29 mouse cellular contexts compared by ENCODE assay signal in genomic region chr6:114809431-114809811, GRCm38 (mm10).
DNase-seq lines count a peak whose midpoint lies in the region; ATAC-seq and TF ChIP-seq lines count a peak whose summit lies in the region.
"Had no signal": no experiment of that assay in that cellular context is flagged by ENCODE, and none has a peak within 500 bp of the region (broad histone marks: within the 10 kb centered on the region; RNA-seq: fewer than 3 reads in every experiment).

No protein-coding gene starts in this region.

- peak; percentile 45; the same call in 1 of the 2 replicates for ATAC-seq in lung, embryonic 16.5 days (ENCODE audit: low read depth)
- ATAC-seq in embryonic facial prominence, embryonic 15.5 days (ENCODE audit: insufficient number of reproducible peaks, low FRiP score, low TSS enrichment, low read depth) = no peak
- no peak for ATAC-seq in limb, embryonic 15.5 days (ENCODE audit: insufficient number of reproducible peaks, low FRiP score, low TSS enrichment, low read depth)
- ATAC-seq in liver, postnatal 0 days = no peak
- ATAC-seq in midbrain, embryonic 16.5 days = no peak
- ATAC-seq: hindbrain, postnatal 0 days; intestine, embryonic 15.5 days; liver, embryonic 12.5 days; Patski had no signal

- no peak for TF ChIP-seq EP300 in liver, postnatal 0 days (IDR thresholded peaks at IDR 0.05; ENCODE audit: low read depth)

- H3K9me3 ChIP-seq in lung, embryonic 16.5 days (ENCODE audit: control insufficient read depth, low read length) = no peaks in the 10 kb centered on the region
- no peaks in the 10 kb centered on the region for H3K9me3 ChIP-seq in embryonic facial prominence, embryonic 15.5 days (replicated peaks)
- no peaks in the 10 kb centered on the region for H3K9me3 ChIP-seq in limb, embryonic 15.5 days
- H3K9me3 ChIP-seq in liver, postnatal 0 days (ENCODE audit: low read length) = no peaks in the 10 kb centered on the region
- no peaks in the 10 kb centered on the region for H3K9me3 ChIP-seq in midbrain, embryonic 16.5 days (replicated peaks; ENCODE audit: control insufficient read depth, low read length, poor library complexity, severe bottlenecking)
- H3K9me3 ChIP-seq: forebrain, embryonic 12.5 days; heart, embryonic 10.5 days; heart, embryonic 15.5 days; hindbrain, embryonic 12.5 days; intestine, embryonic 15.5 days; liver, embryonic 12.5 days; neural tube, embryonic 13.5 days had no signal

- H3K4me2 ChIP-seq in lung, embryonic 16.5 days (ENCODE audit: low read depth, low read length) = no peak overlapping the region
- H3K4me2 ChIP-seq in embryonic facial prominence, embryonic 15.5 days (replicated peaks) = no peak overlapping the region
- H3K4me2 ChIP-seq in limb, embryonic 15.5 days = no peak overlapping the region
- no peak overlapping the region for H3K4me2 ChIP-seq in liver, postnatal 0 days (ENCODE audit: low read depth, low read length)
- H3K4me2 ChIP-seq in midbrain, embryonic 16.5 days (ENCODE audit: low read length) = no peak overlapping the region
- H3K4me2 ChIP-seq: forebrain, embryonic 12.5 days; heart, embryonic 15.5 days; hindbrain, embryonic 12.5 days; intestine, embryonic 15.5 days; liver, embryonic 12.5 days; midbrain, embryonic 11.5 days; neural tube, embryonic 13.5 days had no signal

- peak overlapping the region; percentile 47 for H3K27ac ChIP-seq in lung, embryonic 16.5 days (ENCODE audit: low read length)
- H3K27ac ChIP-seq in embryonic facial prominence, embryonic 15.5 days (replicated peaks) = 0 out of 2 replicates have a peak overlapping the region, but pooled peaks have one; percentile 28
- H3K27ac ChIP-seq in limb, embryonic 15.5 days = peak overlapping the region; percentile 72
- H3K27ac ChIP-seq in liver, postnatal 0 days (ENCODE audit: low read depth) = no peak overlapping the region
- no peak overlapping the region for H3K27ac ChIP-seq in midbrain, embryonic 16.5 days (ENCODE audit: low read length)
- H3K27ac ChIP-seq: forebrain, embryonic 12.5 days; heart, embryonic 10.5 days; heart, embryonic 15.5 days; hindbrain, embryonic 12.5 days; hindbrain, postnatal 0 days; intestine, embryonic 15.5 days; liver, embryonic 12.5 days; neural tube, embryonic 13.5 days had no signal

- H3K4me3 ChIP-seq in lung, embryonic 16.5 days (ENCODE audit: low read length) = no peak overlapping the region
- H3K4me3 ChIP-seq in lung, adult 2 months (replicated peaks; ENCODE audit: extremely low read depth, low read depth, low read length) = no peak overlapping the region
- H3K4me3 ChIP-seq in embryonic facial prominence, embryonic 15.5 days (replicated peaks) = no peak overlapping the region
- no peak overlapping the region for H3K4me3 ChIP-seq in limb, embryonic 15.5 days
- H3K4me3 ChIP-seq in liver, postnatal 0 days (ENCODE audit: low read depth, low read length) = no peak overlapping the region
- no peak overlapping the region for H3K4me3 ChIP-seq in midbrain, embryonic 16.5 days (ENCODE audit: low read depth, low read length)
- H3K4me3 ChIP-seq: erythroblast, embryonic 14.5 days; forebrain, embryonic 12.5 days; heart, embryonic 10.5 days; heart, embryonic 15.5 days; hindbrain, embryonic 12.5 days; intestine, embryonic 15.5 days; liver, embryonic 12.5 days; myocyte; neural tube, embryonic 13.5 days had no signal

- no peak for TF ChIP-seq POLR2A in lung, adult 2 months (IDR thresholded peaks at IDR 0.05; ENCODE audit: borderline replicate concordance, extremely low read depth, low read depth, low read length)

- peak; percentile 40 for DNase-seq in gastrocnemius, adult 18-20 months (ENCODE audit: low spot score)
- DNase-seq in gastrocnemius, postnatal 4 days (ENCODE audit: low spot score in 2 of 2) = no peak
- no peak for DNase-seq in lung, adult 2 months
- DNase-seq in liver, postnatal 0 days = no peak
- DNase-seq: adrenal gland, postnatal 25 days; cerebellum, adult 18-20 months; kidney, adult 2 months; kidney, postnatal 10 days; layer of hippocampus, postnatal 36 days; left cerebral cortex, postnatal 4 days; right cerebral cortex, postnatal 4 days; thymus, adult 2 months; thymus, postnatal 36 days had no signal

- H3K36me3 ChIP-seq in lung, embryonic 16.5 days (ENCODE audit: control insufficient read depth, insufficient read depth, low read length) = no peaks in the 10 kb centered on the region
- no peaks in the 10 kb centered on the region for H3K36me3 ChIP-seq in embryonic facial prominence, embryonic 15.5 days
- no peaks in the 10 kb centered on the region for H3K36me3 ChIP-seq in limb, embryonic 15.5 days
- no peaks in the 10 kb centered on the region for H3K36me3 ChIP-seq in liver, postnatal 0 days (replicated peaks; ENCODE audit: insufficient read depth, low read length)
- no peaks in the 10 kb centered on the region for H3K36me3 ChIP-seq in midbrain, embryonic 16.5 days (ENCODE audit: control insufficient read depth, insufficient read depth, low read length)
- H3K36me3 ChIP-seq: forebrain, embryonic 12.5 days; heart, embryonic 10.5 days; heart, embryonic 15.5 days; hindbrain, embryonic 12.5 days; intestine, embryonic 15.5 days; liver, embryonic 12.5 days; neural tube, embryonic 13.5 days had no signal

- no peak overlapping the region for H3K9ac ChIP-seq in lung, embryonic 16.5 days (ENCODE audit: low read length)
- no peak overlapping the region for H3K9ac ChIP-seq in embryonic facial prominence, embryonic 15.5 days
- H3K9ac ChIP-seq in limb, embryonic 15.5 days = no peak overlapping the region
- no peak overlapping the region for H3K9ac ChIP-seq in liver, postnatal 0 days (replicated peaks)
- H3K9ac ChIP-seq in midbrain, embryonic 16.5 days (ENCODE audit: low read depth, low read length) = no peak overlapping the region
- H3K9ac ChIP-seq: forebrain, embryonic 12.5 days; heart, embryonic 15.5 days; hindbrain, embryonic 12.5 days; intestine, embryonic 15.5 days; liver, embryonic 12.5 days; neural tube, embryonic 13.5 days had no signal

- H3K4me1 ChIP-seq in lung, embryonic 16.5 days (replicated peaks; ENCODE audit: control insufficient read depth, insufficient read depth, low read length) = peaks cover 7% of the 10 kb centered on the region; the same call in 1 of the 2 replicates
- peaks cover 2% of the 10 kb centered on the region; the same call in 1 of the 2 replicates for H3K4me1 ChIP-seq in lung, adult 2 months (ENCODE audit: control insufficient read depth, insufficient read depth, low read length)
- peaks cover 27% of the 10 kb centered on the region for H3K4me1 ChIP-seq in embryonic facial prominence, embryonic 15.5 days
- peaks cover 53% of the 10 kb centered on the region for H3K4me1 ChIP-seq in limb, embryonic 15.5 days
- no peaks in the 10 kb centered on the region for H3K4me1 ChIP-seq in liver, postnatal 0 days (ENCODE audit: insufficient read depth)
- H3K4me1 ChIP-seq in midbrain, embryonic 16.5 days (ENCODE audit: control insufficient read depth, insufficient read depth, low read length) = no peaks in the 10 kb centered on the region
- H3K4me1 ChIP-seq: intestine, embryonic 15.5 days; liver, embryonic 12.5 days had no signal

- 35% methylated on average over 1 of the region's 1 CpGs for WGBS in lung, embryonic 16.5 days
- 58% methylated on average over 1 of the region's 1 CpGs for WGBS in lung, adult 2 months
- WGBS in embryonic facial prominence, embryonic 15.5 days = 52% methylated on average over 1 of the region's 1 CpGs
- 26% methylated on average over 1 of the region's 1 CpGs for WGBS in limb, embryonic 15.5 days
- WGBS in liver, postnatal 0 days (ENCODE audit: insufficient replicate concordance) = 55% methylated on average over 1 of the region's 1 CpGs
- 58% methylated on average over 1 of the region's 1 CpGs for WGBS in midbrain, embryonic 16.5 days

- H3K27me3 ChIP-seq in lung, embryonic 16.5 days (ENCODE audit: control insufficient read depth, insufficient read depth, low read depth, low read length) = no peaks in the 10 kb centered on the region
- H3K27me3 ChIP-seq in embryonic facial prominence, embryonic 15.5 days = no peaks in the 10 kb centered on the region
- H3K27me3 ChIP-seq in limb, embryonic 15.5 days = no peaks in the 10 kb centered on the region
- H3K27me3 ChIP-seq in liver, postnatal 0 days (ENCODE audit: insufficient read depth, low read length) = no peaks in the 10 kb centered on the region
- H3K27me3 ChIP-seq in midbrain, embryonic 16.5 days (ENCODE audit: control insufficient read depth, insufficient read depth, low read depth, low read length) = no peaks in the 10 kb centered on the region
- H3K27me3 ChIP-seq: forebrain, embryonic 12.5 days; heart, embryonic 15.5 days; hindbrain, embryonic 12.5 days; intestine, embryonic 15.5 days; liver, embryonic 12.5 days; neural tube, embryonic 13.5 days; Patski had no signal

- no peak for TF ChIP-seq CTCF in lung, adult 2 months (IDR thresholded peaks at IDR 0.05; ENCODE audit: insufficient read depth, low read length)
- TF ChIP-seq CTCF in liver, postnatal 0 days (IDR thresholded peaks at IDR 0.05; ENCODE audit: low read depth) = no peak

Comparison
In these comparisons a context has a peak if more than half of its experiments do, and no peak if none do; other contexts are left out.
1. H3K27ac ChIP-seq: peak in lung, embryonic 16.5 days (single experiment), embryonic facial prominence, embryonic 15.5 days (single experiment) and limb, embryonic 15.5 days (single experiment); none in liver, postnatal 0 days (single experiment) and midbrain, embryonic 16.5 days (single experiment).